In the genomic region with DNA sequence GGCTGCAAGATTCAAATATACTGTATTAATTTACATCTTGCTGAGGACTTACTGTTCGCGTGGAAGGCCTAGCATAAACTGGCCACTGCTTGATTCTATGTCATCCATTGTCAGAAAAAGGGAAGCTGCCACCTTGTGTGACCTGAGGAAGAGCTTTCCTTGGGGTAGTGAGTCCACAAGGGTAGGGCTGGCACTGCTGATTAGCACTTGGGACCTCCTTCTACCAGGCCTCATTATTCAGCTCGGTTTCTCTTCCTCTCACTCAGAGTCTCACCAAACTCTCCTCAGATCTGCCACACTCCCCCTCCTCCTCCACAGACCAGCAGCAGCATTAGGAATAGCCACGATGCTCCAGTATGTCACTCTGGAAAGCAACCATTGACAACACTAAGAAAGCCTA, we compare ENCODE assay signal across 3 mouse cellular contexts.
TF ChIP-seq lines count a peak whose summit lies in the region.

No protein-coding gene starts in this region.

TF ChIP-seq in CH12.LX, 34 proteins besides CTCF, POLR2A, EP300 and RAD21:
- TF ChIP-seq ETS1 (conservative IDR thresholded peaks at IDR 0.05; ENCODE audit: low read depth, low read length) (no peak), CHD1 (IDR thresholded peaks at IDR 0.05; ENCODE audit: low read depth, low read length) (no peak), E2F4 (IDR thresholded peaks at IDR 0.05; ENCODE audit: insufficient replicate concordance, low read depth, low read length) (no peak), TCF12 (IDR thresholded peaks at IDR 0.05; ENCODE audit: low read depth, low read length) (no peak), ELF1 (IDR thresholded peaks at IDR 0.05; ENCODE audit: low read depth, low read length) (no peak), CHD2 (IDR thresholded peaks at IDR 0.05; ENCODE audit: low read length) (no peak), JUN (IDR thresholded peaks at IDR 0.05; ENCODE audit: insufficient read depth, low read depth, low read length) (no peak), NRF1 (IDR thresholded peaks at IDR 0.05; ENCODE audit: low read depth, low read length) (no peak), KAT2A (IDR thresholded peaks at IDR 0.05; ENCODE audit: insufficient replicate concordance, low read length) (no peak), MAZ (IDR thresholded peaks at IDR 0.05; ENCODE audit: low read depth, low read length) (no peak), POLR2AphosphoS2 (IDR thresholded peaks at IDR 0.05; ENCODE audit: low read depth, low read length) (no peak), ZC3H11A (IDR thresholded peaks at IDR 0.05; ENCODE audit: low read depth, low read length) (no peak), ZMIZ1 (IDR thresholded peaks at IDR 0.05; ENCODE audit: low read depth, low read length) (no peak), MEF2A (IDR thresholded peaks at IDR 0.05; ENCODE audit: borderline replicate concordance, low read depth, low read length) (no peak), MYC (IDR thresholded peaks at IDR 0.05; ENCODE audit: low read depth, low read length) (no peak), SIN3A (IDR thresholded peaks at IDR 0.05; ENCODE audit: low read length) (no peak), TBP (conservative IDR thresholded peaks at IDR 0.05; ENCODE audit: low read depth, low read length) (no peak), UBTF (IDR thresholded peaks at IDR 0.05; ENCODE audit: low read depth, low read length) (no peak)

TF ChIP-seq in MEL, 35 proteins besides CTCF, POLR2A, EP300 and RAD21 (continued from another document):
- peak; percentile 30; the same call in 1 of the 2 replicates for TF ChIP-seq TAL1 (IDR thresholded peaks at IDR 0.05; ENCODE audit: low read length)

TF ChIP-seq in myocyte, 11 proteins besides CTCF, POLR2A, EP300 and RAD21:
- TF ChIP-seq E2F4 (IDR thresholded peaks at IDR 0.05; ENCODE audit: insufficient read depth) (no peak), TCF3 (IDR thresholded peaks at IDR 0.05; ENCODE audit: insufficient read length, low read depth) (no peak), USF1 (IDR thresholded peaks at IDR 0.05; ENCODE audit: low read depth) (no peak), POLR2AphosphoS2 (IDR thresholded peaks at IDR 0.05; ENCODE audit: insufficient read length, low read depth) (no peak), MAX (IDR thresholded peaks at IDR 0.05; ENCODE audit: low read depth) (no peak), TCF12 (IDR thresholded peaks at IDR 0.05; ENCODE audit: insufficient read depth, poor library complexity, severe bottlenecking) (no peak), MYOG (IDR thresholded peaks at IDR 0.05; ENCODE audit: control insufficient read depth in 1 of 3, insufficient read depth in 1 of 3, insufficient read length in 2 of 3, low read depth in 2 of 3) (no peak), CEBPB (IDR thresholded peaks at IDR 0.05; ENCODE audit: insufficient read depth, poor library complexity, severe bottlenecking) (no peak), MYOD1 (IDR thresholded peaks at IDR 0.05; ENCODE audit: control insufficient read depth in 1 of 3, insufficient read length in 2 of 3, low read depth in 2 of 3) (no peak), SRF (IDR thresholded peaks at IDR 0.05; ENCODE audit: control insufficient read depth, insufficient read length, low read depth) (no peak), REST (IDR thresholded peaks at IDR 0.05; ENCODE audit: insufficient read depth, insufficient read length) (no peak)
